Comparison of ENCODE assay signal across 14 mouse cellular contexts in the genomic region with DNA sequence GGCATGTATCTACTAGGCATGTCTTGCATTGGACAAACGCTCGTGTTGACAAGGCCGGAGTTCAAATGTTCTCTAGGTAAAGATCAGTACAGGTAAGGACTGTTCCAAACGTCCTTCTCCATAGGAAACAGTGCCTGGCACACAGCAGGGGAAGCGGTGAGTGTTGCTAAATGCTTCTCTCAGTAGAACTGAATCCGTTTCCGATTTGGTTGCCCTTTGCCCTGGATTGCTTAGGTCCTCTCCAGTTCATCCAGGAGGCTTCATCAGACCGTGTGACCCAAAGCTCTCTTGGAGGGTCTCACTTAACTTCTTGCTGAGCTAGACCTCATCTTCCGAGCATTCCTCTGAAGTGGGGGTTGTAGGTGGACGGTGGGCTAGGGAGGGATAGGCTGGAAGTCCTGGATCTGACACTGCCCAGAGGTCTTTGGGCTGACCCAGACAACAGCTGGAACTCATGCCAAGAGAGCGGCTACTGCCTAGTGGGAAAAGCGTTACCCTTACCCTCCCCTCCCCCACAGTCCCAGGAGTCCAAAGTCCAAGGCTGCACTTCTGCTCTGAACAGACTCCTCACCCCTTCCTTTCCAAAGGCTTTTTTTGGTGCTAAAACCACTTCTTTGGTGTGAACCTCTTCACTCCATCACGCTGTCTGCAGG. TPM values are rescaled to one million over a fixed set of nuclear protein-coding genes. Genes with fewer than 3 reads are reported as not detected.
A peak's percentile ranks its signal among the peaks of the same experiment; 100 is the strongest.
DNase-seq lines count a peak whose midpoint lies in the region.
"Had no signal": no experiment of that assay in that cellular context is flagged by ENCODE, and none has a peak within 500 bp of the region (broad histone marks: within the 10 kb centered on the region; RNA-seq: fewer than 3 reads in every experiment).

No protein-coding gene starts in this region.

- H3K36me3 ChIP-seq in hindbrain, embryonic 10.5 days: no peaks in the 10 kb centered on the region
- H3K36me3 ChIP-seq: G1E; heart, embryonic 13.5 days had no signal

- no peak overlapping the region for H3K27ac ChIP-seq in hindbrain, embryonic 10.5 days
- H3K27ac ChIP-seq: heart, embryonic 13.5 days had no signal

- H3K9me3 ChIP-seq in hindbrain, embryonic 10.5 days: no peaks in the 10 kb centered on the region
- H3K9me3 ChIP-seq: G1E; heart, embryonic 13.5 days had no signal

- no peaks in the 10 kb centered on the region for H3K27me3 ChIP-seq in hindbrain, embryonic 10.5 days (ENCODE audit: insufficient read depth, poor library complexity, severe bottlenecking)
- H3K27me3 ChIP-seq: heart, embryonic 13.5 days had no signal

- H3K4me3 ChIP-seq in hindbrain, embryonic 10.5 days: no peak overlapping the region
- H3K4me3 ChIP-seq: heart, embryonic 13.5 days had no signal

- peak; percentile 40 for DNase-seq in ovary, postnatal 36 days (ENCODE audit: low spot score)
- DNase-seq in ovary, adult 18-20 months (ENCODE audit: low spot score): no peak
- DNase-seq in kidney, adult 18-20 months: peak; percentile 87
- DNase-seq in kidney, postnatal 25 days: peak; percentile 92 to 94
- peak; percentile 90 for DNase-seq in yolk sac, embryonic 10.5 days (ENCODE audit: low spot score)
- no peak for DNase-seq in urinary bladder, adult 18-20 months (ENCODE audit: low spot score in 2 of 2)
- DNase-seq in hindbrain, embryonic 10.5 days (ENCODE audit: low spot score): no peak
- DNase-seq: cerebellum, adult 11 months; gastrocnemius, postnatal 36 days; lung, adult 2 months; midbrain, embryonic 14.5 days; right cerebral cortex, postnatal 14 days had no signal

- WGBS in hindbrain, embryonic 10.5 days: 80% methylated on average over 13 of the region's 13 CpGs

- 0 out of 2 replicates have a peak, but pooled peaks cover 4% of the 10 kb centered on the region for H3K4me1 ChIP-seq in hindbrain, embryonic 10.5 days (replicated peaks)
- H3K4me1 ChIP-seq: heart, embryonic 13.5 days had no signal

RNA-seq across cellular contexts. Expression of a gene that starts 19.4 kb away (rescaled TPM):
- polyA plus RNA-seq in hindbrain, embryonic 10.5 days (2016; fragmentation: Nextera tagmentation; extraction: Ambion mirVana): 29.0 and 33.3 TPM in 2 replicates

RNA-seq across cellular contexts. Expression of a gene that starts 27.2 kb away (rescaled TPM):
- polyA plus RNA-seq in hindbrain, embryonic 10.5 days (2016; fragmentation: Nextera tagmentation; extraction: Ambion mirVana): 12.9 and 13.0 TPM in 2 replicates

RNA-seq across cellular contexts. Expression of a gene that starts 50.4 kb away (rescaled TPM):
- 1,033 and 1,169 TPM in 2 replicates for polyA plus RNA-seq in hindbrain, embryonic 10.5 days (2016; fragmentation: Nextera tagmentation; extraction: Ambion mirVana)

RNA-seq across cellular contexts. Expression of a gene that starts 52.3 kb away (rescaled TPM):
- polyA plus RNA-seq in hindbrain, embryonic 10.5 days (2016; fragmentation: Nextera tagmentation; extraction: Ambion mirVana): 202 and 214 TPM in 2 replicates

Comparison
In these comparisons a context has a peak if more than half of its experiments do, and no peak if none do; other contexts are left out.
1. DNase-seq: peak in ovary, postnatal 36 days (single experiment), kidney, adult 18-20 months (single experiment), kidney, postnatal 25 days (2 of 2) and yolk sac, embryonic 10.5 days (single experiment); none in ovary, adult 18-20 months (single experiment), urinary bladder, adult 18-20 months (0 of 2) and hindbrain, embryonic 10.5 days (single experiment).